Mouse (Mus musculus) layer of hippocampus, adult 8-10 months (tissue): ENCODE measurements around the gene Gm49369. TPM values are rescaled to one million over a fixed set of nuclear protein-coding genes. Genes with fewer than 3 reads are reported as not detected.
"Not testable (repeated sequence)": the region's sequence is repeated elsewhere in the genome, so short reads cannot be mapped to it uniquely, and the experiment has no call there.

Experiments
- DNase-seq, 2 experiments: peaks; one replicate each; pipeline ENCODE4 v3.0.0; 2022; ENCODE audit warnings: low spot score in 2 of 2
- total RNA-seq, 4 experiments: library from RNA; stranded (reverse); gene quantifications; 2 replicates each; pipeline ENCODE4 v1.2.4; 2022

Gm49369 gene
- total RNA-seq, 4 experiments from 2014 or later = 2.0 to 27.5 (median 16.4) TPM

DNA sequence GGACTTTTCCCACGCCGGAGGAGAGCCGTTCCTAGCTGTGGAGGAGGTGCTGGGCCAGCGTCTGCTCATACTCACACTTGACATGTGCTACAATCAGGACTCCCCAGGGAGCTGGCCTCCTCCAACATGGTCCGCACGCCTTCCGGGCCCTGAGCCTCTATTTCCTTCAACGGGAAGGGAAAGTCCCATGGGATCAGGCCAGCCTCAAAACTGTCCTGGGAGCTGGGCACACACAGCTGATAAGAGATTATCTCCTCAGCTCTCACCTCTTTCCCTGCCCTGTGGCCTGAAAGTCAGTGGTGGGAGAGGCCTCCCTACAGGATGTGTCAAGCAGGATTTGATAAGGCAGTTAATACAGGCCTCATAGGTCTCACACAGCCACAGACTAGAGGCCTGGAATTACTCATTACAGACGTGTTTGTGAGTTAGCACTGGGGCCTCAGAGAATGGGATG is 52.2 kb downstream of the Gm49369 start:
- DNase-seq = no peak

DNA sequence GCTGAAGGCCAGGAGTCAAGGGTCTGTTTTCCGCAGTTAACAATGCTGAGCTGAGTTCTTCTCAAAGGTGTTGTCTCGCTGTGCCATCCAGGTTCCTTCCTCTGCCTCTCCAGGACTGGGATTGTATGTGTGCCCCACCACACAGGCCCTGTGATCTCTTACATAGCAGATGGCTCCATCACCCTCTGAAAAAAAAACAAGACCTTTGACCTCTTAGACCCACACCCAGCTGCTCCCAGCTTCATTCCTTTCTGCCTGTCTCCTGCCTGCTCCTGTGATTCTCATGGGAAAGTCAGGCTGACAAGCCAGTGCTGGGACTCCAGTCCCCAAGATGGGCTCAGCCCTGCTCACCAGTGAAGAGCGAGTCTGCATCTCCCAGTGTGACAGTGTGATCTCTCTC is 54.0 kb downstream of the Gm49369 start:
- DNase-seq = no peak

DNA sequence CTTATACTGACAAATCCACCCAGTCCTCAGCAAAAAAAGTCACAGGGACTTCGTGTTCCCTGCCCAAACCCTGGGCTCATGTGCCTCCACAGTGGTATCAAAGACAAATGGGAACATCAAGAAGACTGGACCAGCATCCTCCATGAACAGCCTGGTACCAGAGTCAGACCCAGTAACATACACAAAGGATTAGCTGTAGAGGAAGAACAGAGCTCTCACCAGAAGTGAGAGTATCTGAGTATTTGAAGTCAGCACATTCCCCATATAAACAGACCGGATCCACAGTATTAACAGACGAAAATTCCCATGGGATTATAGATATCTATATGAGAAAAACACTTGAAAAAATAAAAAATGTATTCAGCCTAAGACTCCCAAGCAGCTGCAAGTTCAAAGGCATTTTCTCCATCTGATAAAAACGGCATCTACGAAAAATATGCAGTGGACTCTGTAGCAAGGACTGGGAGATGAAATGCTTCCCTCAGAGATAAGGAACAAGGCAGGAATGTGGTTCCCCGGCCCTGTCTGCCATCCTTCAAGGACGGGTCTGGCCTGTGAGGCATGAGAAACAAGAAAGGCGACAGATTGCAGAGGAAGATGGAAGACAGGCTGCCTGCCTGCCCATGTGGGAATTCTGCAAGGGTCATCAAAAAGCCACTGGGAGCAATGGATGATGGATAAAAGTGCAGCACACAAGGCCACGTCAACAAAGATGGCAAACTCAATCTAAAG is 55.6 kb downstream of the Gm49369 start:
- DNase-seq = no peak

DNA sequence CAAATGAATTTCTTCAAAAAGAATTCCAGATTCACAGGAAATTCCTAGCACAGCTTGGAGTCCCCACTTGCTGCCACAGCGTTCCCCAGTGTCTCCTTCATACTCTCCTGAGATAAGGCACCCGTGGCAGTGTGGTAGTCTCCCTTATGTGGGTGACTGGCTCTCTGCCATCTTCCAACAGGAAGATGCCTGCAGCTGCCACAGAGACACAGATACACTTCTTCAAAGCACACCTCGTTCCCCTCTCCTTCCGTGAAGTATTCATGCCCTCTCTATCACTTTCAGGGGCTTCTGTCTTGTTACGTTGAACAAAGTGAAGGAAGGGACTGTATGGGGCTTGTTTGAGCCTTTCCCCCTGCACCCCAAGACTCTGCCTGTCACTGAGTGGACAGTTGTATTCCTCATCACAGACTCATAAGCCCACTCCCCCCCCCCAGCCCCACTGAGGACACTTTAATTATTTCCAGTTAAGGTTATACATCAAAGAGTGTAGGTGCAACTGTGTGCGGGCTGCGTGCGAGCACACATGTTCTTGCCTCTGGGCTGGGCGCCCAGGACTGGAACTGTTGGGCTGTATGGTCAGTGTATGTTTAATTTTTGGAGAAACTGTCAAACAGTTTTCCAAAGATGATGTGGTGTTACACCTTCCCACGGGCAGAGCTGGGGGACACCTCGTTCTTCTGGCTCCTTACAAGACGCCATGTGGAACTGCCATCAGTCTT is 58.9 kb downstream of the Gm49369 start:
- DNase-seq = no peak

DNA sequence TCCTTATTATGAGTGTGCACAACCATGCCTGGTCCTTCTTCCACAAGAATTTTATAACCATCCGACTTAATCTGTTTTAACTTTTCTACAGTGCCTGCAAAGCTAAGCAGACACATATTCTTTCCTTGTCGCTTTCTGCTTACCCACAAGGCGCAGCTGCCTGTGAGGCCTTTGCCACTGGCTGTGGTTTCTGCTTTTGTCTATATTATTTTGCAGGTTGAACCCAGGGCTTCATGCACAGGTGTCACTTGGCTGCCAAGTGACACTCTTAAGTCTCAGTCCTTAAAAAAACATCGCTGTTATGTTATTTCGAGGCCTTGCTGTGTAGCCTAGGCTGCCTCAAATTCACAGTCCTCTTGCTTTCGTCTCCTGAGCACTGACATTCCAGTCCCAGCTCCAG is 59.8 kb downstream of the Gm49369 start:
- no peak for DNase-seq

DNA sequence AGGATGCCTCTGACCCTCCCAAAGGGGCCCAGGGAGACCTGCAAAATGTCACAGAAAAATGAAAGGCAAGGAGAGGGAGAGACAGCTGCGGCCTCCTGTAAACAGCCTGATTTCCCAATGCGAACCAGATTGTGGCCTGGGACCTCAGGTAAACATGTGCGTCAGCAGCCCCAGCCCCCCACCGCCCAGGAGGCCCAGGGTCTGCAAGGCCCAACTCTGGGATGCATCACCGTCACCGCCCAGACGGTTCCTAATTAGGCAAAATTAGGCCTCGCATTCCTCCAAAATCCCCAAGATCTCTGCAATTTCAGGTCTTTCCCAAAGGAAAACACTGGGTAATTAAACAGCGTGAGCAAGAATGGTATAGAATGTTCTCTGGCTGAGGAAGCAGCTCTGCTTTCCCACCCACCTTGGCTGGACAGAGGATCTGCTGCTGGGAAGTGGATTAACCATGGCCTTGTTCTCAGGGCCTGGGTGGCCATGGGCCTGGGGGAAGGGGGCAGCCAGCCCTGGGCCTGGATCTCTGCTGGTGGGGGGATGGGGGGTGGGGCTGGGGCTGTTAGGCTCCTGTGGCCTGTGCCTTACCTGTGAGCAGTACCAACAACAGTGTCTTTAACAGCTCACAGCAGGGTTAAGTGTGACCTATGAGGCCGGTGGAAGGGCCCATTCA is 60.7 kb downstream of the Gm49369 start:
- not testable (repeated sequence) for DNase-seq

Other genes starting within 250 kb of the Gm49369 start
- gene Gm39115, start 246.6 kb downstream of the Gm49369 start, total RNA-seq = not detected
- gene Gm45337, start 238.1 kb downstream of the Gm49369 start, total RNA-seq = not detected
- not detected for gene Gm29735, start 225.6 kb downstream of the Gm49369 start, total RNA-seq
- gene Gm4553, start 216.9 kb downstream of the Gm49369 start, total RNA-seq = not detected
- gene Krtap5-2, start 206.7 kb downstream of the Gm49369 start, total RNA-seq = not detected
- gene Gm10153, start 192.3 kb downstream of the Gm49369 start, total RNA-seq = not detected
- gene Krtap5-3, start 181.3 kb downstream of the Gm49369 start, total RNA-seq = not detected
- gene Gm7579, start 170.8 kb downstream of the Gm49369 start, total RNA-seq = not detected
- gene Krtap5-5, start 152.7 kb downstream of the Gm49369 start, total RNA-seq = not detected
- gene Gm40460, start 141.6 kb downstream of the Gm49369 start, total RNA-seq = not detected
- not detected for gene Gm2431, start 124.3 kb downstream of the Gm49369 start, total RNA-seq
- gene Gm4559, start 108.3 kb downstream of the Gm49369 start, total RNA-seq = not detected
- gene Krtap5-1, start 85.5 kb downstream of the Gm49369 start, total RNA-seq = not detected
- gene Krtap5-4, start 79.1 kb downstream of the Gm49369 start, total RNA-seq = not detected
- gene Ifitm10, start 8.9 kb downstream of the Gm49369 start, total RNA-seq = 10 to 100 TPM; 33.3 to 40.3 (median 35.8) TPM
- gene Ctsd, start 5.4 kb upstream of the Gm49369 start, total RNA-seq = 1,000 to 10,000 TPM in 2 of 4 experiments, 100 to 1,000 TPM in 2; 302 to 1,974 (median 897) TPM
- gene Syt8, start 52.2 kb upstream of the Gm49369 start, total RNA-seq = 1 to 10 TPM in 2 of 4 experiments, under 1 TPM in 1, not detected in 1; 0.29 to 2.3 (median 1.9) TPM
- gene Tnni2, start 59.1 kb upstream of the Gm49369 start, total RNA-seq = 1 to 10 TPM; 1.2 to 4.9 (median 2.7) TPM
- gene Lsp1, start 78.1 kb upstream of the Gm49369 start, total RNA-seq = 10 to 100 TPM in 2 of 4 experiments, 1 to 10 TPM in 2; 2.2 to 18.3 (median 8.4) TPM
- 1 to 10 TPM in 2 of 4 experiments, not detected in 2; 1.2 to 3.8 TPM for gene Tnnt3, start 116.2 kb upstream of the Gm49369 start, total RNA-seq
- 1 to 10 TPM; 4.8 to 6.8 (median 5.7) TPM for gene Mrpl23, start 150.0 kb upstream of the Gm49369 start, total RNA-seq